Comparison of ENCODE assay signal across 21 mouse cellular contexts in the genomic region with DNA sequence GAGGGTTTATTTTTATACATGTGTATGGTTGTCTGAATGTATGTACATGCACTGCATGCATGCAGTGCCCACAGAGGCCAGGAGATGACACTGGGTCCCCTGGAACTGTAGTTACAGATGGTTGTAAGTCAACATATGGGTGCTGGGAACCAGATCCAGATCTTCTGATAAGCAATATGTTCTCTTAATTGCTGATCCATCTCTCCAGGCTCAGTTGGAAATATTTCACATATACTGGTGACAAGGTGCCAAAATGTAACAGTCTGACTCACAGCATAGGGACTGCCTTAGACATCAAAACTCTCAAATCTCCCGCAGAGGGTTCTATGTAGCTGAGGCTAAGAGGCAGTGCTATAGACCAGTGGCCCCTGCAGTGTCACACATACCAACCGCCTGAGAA.
"Had no signal": no experiment of that assay in that cellular context is flagged by ENCODE, and none has a peak within 500 bp of the region (broad histone marks: within the 10 kb centered on the region; RNA-seq: fewer than 3 reads in every experiment).

No protein-coding gene starts in this region.

- DNase-seq: lung, adult 2 months; lung, postnatal 14 days; lung, postnatal 36 days; retina, postnatal 1 day; right cerebral cortex, adult 18-20 months; right cerebral cortex, postnatal 25 days; right cerebral cortex, postnatal 4 days; spleen, adult 18-20 months; thymus, adult 2 months; thymus, postnatal 25 days; thymus, postnatal 4 days had no signal

- H3K36me3 ChIP-seq: lung, embryonic 15.5 days; midbrain, embryonic 13.5 days; midbrain, embryonic 15.5 days; neural tube, embryonic 13.5 days; neural tube, embryonic 15.5 days had no signal

- H3K27ac ChIP-seq: lung, embryonic 15.5 days; macrophage; midbrain, embryonic 13.5 days; midbrain, embryonic 15.5 days; neural tube, embryonic 13.5 days; neural tube, embryonic 15.5 days had no signal

- H3K4me3 ChIP-seq: lung, embryonic 15.5 days; megakaryocyte, embryonic 14.5 days; midbrain, embryonic 13.5 days; midbrain, embryonic 15.5 days; myocyte; neural tube, embryonic 13.5 days; neural tube, embryonic 15.5 days had no signal

- H3K9ac ChIP-seq: lung, embryonic 15.5 days; midbrain, embryonic 13.5 days; midbrain, embryonic 15.5 days; neural tube, embryonic 13.5 days; neural tube, embryonic 15.5 days had no signal

- H3K9me3 ChIP-seq: lung, embryonic 15.5 days; midbrain, embryonic 13.5 days; midbrain, embryonic 15.5 days; neural tube, embryonic 13.5 days; neural tube, embryonic 15.5 days had no signal

- H3K4me2 ChIP-seq: lung, embryonic 15.5 days; midbrain, embryonic 11.5 days; midbrain, embryonic 13.5 days; midbrain, embryonic 15.5 days; neural tube, embryonic 13.5 days; neural tube, embryonic 15.5 days had no signal

- H3K4me1 ChIP-seq: lung, embryonic 15.5 days had no signal

- H3K27me3 ChIP-seq: lung, embryonic 15.5 days; midbrain, embryonic 13.5 days; midbrain, embryonic 15.5 days; neural tube, embryonic 13.5 days; neural tube, embryonic 15.5 days had no signal

- ATAC-seq: lung, postnatal 0 days; midbrain, embryonic 13.5 days; midbrain, embryonic 15.5 days had no signal
